Mouse (Mus musculus) inflammation-experienced regulatory T-cells, adult 6 months (primary cell): ENCODE measurements at regions not wholly inside any gene's neighbourhood (a gene's known extent, or its start where the extent isn't known, plus 50 kb on each side); places are given as distances from the start of the nearest gene placed in this dataset.

Experiments
- ATAC-seq: one replicate; pipeline ENCODE4 v1.8.0; 2017

- no peak for ATAC-seq
Observed at GRCm38 (mm10) chr3:118500234-118500633, 61.7 kb upstream of the Dpyd start.

- ATAC-seq, result peak; percentile 53
Observed at GRCm38 (mm10) chr3:118507582-118508237, 54.2 kb upstream of the Dpyd start.

GRCm38 (mm10) chr3:118510837-118511236 is 51.1 kb upstream of the Dpyd start:
- ATAC-seq, result no peak

GRCm38 (mm10) chr3:118511969-118512368 is 50.0 kb upstream of the Dpyd start:
- no peak for ATAC-seq
